Mouse (Mus musculus) G1E-ER4 (cell line): Measurements from ENCODE around the gene Rab3d. TPM values are rescaled to one million over a fixed set of nuclear protein-coding genes. Genes with fewer than 3 reads are reported as not detected.

ENCODE experiments used
- GATA1 ChIP-seq: IDR thresholded peaks from one replicate; pipeline ENCODE4 v1.8.0; 2012; ENCODE audit warnings: low read length, inconsistent platforms
- polyA plus RNA-seq: library from polyadenylated mRNA; stranded (reverse); fragments of >175 nt; gene quantifications from 2 replicates; pipeline ENCODE4 v1.2.3, GENCODE M21; 2012

Rab3d gene
- polyA plus RNA-seq, 1 experiment: 15.2 TPM

DNA sequence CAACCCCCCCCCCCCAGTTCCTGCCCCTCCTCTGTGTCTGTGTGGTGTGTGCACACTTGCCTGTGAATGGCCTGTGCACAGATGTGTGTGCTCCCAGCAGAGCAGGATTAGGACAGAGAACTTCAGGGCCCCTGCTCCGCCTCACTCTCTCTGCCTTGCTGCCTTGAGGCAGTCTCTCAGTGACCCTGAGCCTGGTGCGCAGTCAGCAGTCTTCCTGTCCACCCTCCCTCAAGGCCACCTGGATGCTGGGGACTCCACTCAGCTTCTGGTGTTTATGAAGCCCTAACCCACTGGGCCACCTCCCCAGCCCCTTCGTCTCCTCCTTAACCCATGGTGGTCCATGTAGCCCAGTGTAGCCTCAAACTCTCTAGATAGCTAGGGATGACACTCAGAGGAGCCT is 50.3 kb downstream of the Rab3d start:
- no peak for TF ChIP-seq GATA1

DNA sequence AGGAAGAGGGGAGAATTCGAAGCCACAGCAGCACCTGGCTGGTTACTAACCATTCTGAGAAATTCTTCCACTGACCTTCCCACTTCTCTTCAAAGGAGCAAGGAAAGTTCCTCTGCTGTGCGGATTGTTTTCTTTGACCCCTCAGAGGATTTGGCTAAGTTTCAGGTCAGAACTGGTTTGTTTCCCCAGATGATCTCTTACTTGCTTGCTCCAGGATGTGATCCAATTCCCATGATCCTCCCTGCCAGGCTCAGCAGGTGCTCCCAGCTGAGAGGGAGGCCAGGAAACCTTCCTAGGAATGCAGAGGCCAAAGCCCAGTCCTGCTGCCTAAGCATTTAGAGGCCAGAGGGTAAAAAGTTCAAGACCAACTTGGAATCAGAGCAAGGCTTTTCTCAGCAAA is 51.4 kb downstream of the Rab3d start:
- no peak for TF ChIP-seq GATA1

DNA sequence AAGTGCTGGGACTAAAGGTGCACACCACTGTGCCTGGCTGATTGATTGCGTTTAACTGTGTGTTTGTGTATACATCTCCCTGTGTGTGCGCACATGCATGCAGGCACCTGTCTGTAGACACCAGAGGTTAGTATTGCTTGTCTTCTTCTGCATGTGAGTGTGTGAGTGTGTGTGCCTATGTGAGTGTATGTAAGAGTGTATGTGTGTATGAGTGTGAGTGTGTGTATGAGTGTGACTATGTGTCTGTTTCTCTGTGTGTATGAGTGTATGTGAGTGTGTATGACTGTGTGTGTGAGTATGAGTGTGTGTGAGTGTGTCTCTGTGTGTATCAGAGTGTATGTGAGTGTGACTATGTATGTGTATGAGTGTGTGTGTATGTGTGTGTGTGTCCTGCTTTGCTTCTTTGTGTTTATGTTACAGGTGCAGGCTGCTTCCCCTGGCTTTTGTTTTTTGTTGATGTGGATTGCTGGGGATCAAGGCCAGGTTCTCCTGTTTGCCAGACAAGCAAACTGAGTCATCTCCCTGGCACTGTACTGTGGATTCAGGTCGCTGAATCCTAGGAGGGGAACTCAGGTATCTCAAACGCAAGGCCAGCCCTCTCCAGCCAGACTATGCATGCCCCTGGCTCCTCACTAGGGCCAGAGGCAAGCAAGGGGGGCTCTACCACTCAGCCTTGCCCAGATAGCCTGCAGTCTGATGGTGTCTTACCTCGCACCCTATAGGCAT is 52.2 kb downstream of the Rab3d start:
- no peak for TF ChIP-seq GATA1

DNA sequence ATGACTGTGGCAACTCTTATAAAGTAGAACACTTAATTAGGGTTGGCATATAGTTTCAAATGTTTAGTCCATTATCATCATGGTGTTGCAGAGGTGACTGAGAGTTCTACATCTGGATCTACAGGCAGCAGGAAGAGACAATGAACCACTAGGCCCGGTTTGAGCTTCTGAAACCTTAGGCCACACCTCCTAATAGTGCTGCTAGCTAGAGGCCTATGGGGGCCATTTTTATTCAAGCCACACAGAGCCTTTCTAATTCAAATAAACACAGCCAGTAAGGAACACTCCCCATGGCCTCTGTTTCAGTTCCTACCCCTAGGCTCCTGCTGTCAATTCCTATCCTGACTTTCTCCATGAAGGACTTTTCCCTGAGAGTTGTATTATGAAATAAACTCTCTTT is 55.8 kb downstream of the Rab3d start:
- TF ChIP-seq GATA1: no peak

DNA sequence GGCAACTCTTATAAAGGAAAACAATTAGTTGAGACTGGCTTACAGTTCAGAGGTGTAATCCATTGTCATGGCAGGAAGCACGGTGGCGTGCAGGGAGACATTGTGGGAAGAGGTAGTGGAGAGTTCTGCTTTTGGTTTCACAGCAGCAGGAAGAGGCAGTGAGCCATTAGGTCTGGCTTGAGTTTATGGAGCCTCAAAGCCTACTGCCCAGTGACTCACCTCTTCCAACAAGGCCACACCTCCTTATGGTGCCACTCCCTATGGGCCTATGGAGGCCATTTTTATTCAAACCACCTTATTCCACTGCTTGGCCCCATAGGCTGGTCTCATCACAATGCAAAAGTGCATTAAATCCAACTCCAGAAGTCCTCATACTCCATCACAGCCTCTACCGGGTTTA is 58.4 kb downstream of the Rab3d start:
- TF ChIP-seq GATA1: no peak

DNA sequence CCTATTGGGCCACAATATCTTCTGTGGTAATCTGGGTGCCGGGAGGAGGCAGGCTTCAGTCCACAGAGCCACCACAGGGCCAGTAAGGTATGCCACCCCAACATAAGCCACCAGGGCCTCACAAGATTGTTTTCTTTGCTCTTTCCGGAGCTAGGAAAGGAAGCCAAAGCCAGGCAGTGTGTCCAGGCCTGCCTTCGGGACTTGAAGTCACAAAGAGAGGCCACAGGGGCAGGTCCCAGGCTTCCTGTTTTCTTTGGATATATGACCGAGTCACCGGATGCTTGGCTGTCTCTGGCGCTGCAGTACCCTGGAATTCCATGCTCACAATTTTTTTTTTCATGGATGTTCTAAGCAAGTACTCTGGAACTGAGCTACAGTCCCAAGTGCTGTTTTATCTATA is 59.9 kb downstream of the Rab3d start:
- no peak for TF ChIP-seq GATA1

DNA sequence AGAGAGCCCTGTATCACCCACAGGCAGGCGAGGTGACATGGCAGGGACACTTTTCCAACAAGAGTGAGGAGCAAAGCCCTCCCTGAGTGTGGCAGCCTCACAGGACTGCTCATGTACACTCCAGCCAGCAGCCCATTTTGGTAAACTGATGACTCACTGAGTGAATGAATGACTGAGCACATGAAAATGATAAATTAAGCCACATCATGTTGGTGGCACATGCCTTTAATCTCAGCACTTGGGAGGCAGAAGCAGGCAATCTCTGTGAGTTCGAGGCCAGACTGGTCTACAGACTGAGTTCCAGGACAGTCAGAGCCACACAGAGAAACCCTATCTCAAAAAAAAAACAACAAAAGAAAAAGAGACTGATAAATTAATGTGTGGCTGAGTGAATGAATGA is 60.5 kb downstream of the Rab3d start:
- TF ChIP-seq GATA1: no peak

Other genes starting within 250 kb of the Rab3d start
- 35.3 and 54.5 TPM in 2 replicates for gene Ldlr, start 194.7 kb downstream of the Rab3d start, polyA plus RNA-seq
- gene Spc24, start 157.9 kb downstream of the Rab3d start, polyA plus RNA-seq: 90.6 and 123 TPM in 2 replicates
- gene Kank2, start 119.4 kb downstream of the Rab3d start, polyA plus RNA-seq: 0.01 and 0.04 TPM in 2 replicates
- gene Angptl8, start 82.7 kb downstream of the Rab3d start, polyA plus RNA-seq: not detected in 2 replicates
- gene Dock6, start 65.6 kb downstream of the Rab3d start, polyA plus RNA-seq: 6.5 and 7.2 TPM in 2 replicates
- 0.17 and 0.31 TPM in 2 replicates for gene Ccdc159, start 9.3 kb upstream of the Rab3d start, polyA plus RNA-seq
- 13.3 and 18.6 TPM in 2 replicates for gene Tmem205, start 9.4 kb upstream of the Rab3d start, polyA plus RNA-seq
- gene Plppr2, start 18.8 kb upstream of the Rab3d start, polyA plus RNA-seq: 3.6 and 5.0 TPM in 2 replicates
- gene Swsap1, start 37.6 kb upstream of the Rab3d start, polyA plus RNA-seq: 15.1 and 19.9 TPM in 2 replicates
- gene Epor, start 45.3 kb upstream of the Rab3d start, polyA plus RNA-seq: 159 and 199 TPM in 2 replicates
- gene Rgl3, start 71.3 kb upstream of the Rab3d start, polyA plus RNA-seq: not detected in 2 replicates
- gene Ccdc151, start 84.4 kb upstream of the Rab3d start, polyA plus RNA-seq: 0.05 and 0.06 TPM in 2 replicates
- gene Prkcsh, start 84.6 kb upstream of the Rab3d start, polyA plus RNA-seq: 177 and 197 TPM in 2 replicates
- gene Elavl3, start 133.8 kb upstream of the Rab3d start, polyA plus RNA-seq: not detected in 2 replicates
- not detected in 2 replicates for gene Gm49318, start 153.1 kb upstream of the Rab3d start, polyA plus RNA-seq
- 17.0 and 20.8 TPM in 2 replicates for gene Zfp653, start 153.2 kb upstream of the Rab3d start, polyA plus RNA-seq
- 34.1 and 46.0 TPM in 2 replicates for gene Ecsit, start 167.2 kb upstream of the Rab3d start, polyA plus RNA-seq
- gene Cnn1, start 181.0 kb upstream of the Rab3d start, polyA plus RNA-seq: not detected in 2 replicates
- gene Elof1, start 199.0 kb upstream of the Rab3d start, polyA plus RNA-seq: 67.9 and 125 TPM in 2 replicates
- gene Acp5, start 217.5 kb upstream of the Rab3d start, polyA plus RNA-seq: 19.9 and 22.9 TPM in 2 replicates
- gene Pigyl, start 238.7 kb upstream of the Rab3d start, polyA plus RNA-seq: 87.8 and 135 TPM in 2 replicates